Mouse (Mus musculus) B cell, adult 2 months (primary cell): ENCODE results near the gene Pign.

Experiments used
- DNase-seq, 2 experiments: peaks; one replicate each; pipeline ENCODE4 v3.0.0; 2022

The Pign gene

GRCm38 (mm10) chr1:105556078-105556477, 107.4 kb downstream of the Pign start:
- no peak for DNase-seq

- DNase-seq = no peak
Observed at GRCm38 (mm10) chr1:105555192-105555718, 108.2 kb downstream of the Pign start.

GRCm38 (mm10) chr1:105553130-105553529, 110.3 kb downstream of the Pign start:
- DNase-seq = no peak

- DNase-seq = no peak
Observed at GRCm38 (mm10) chr1:105550163-105550562, 113.3 kb downstream of the Pign start.

GRCm38 (mm10) chr1:105549648-105550047, 113.8 kb downstream of the Pign start:
- no peak for DNase-seq

- DNase-seq = no peak
Observed at GRCm38 (mm10) chr1:105543051-105543450, 120.4 kb downstream of the Pign start.

- no peak for DNase-seq
Observed at GRCm38 (mm10) chr1:105523768-105524167, 139.7 kb downstream of the Pign start.

GRCm38 (mm10) chr1:105522321-105522720, 141.2 kb downstream of the Pign start:
- no peak for DNase-seq

- no peak for DNase-seq
Observed at GRCm38 (mm10) chr1:105518101-105518500, 145.4 kb downstream of the Pign start.

GRCm38 (mm10) chr1:105507116-105507515, 156.4 kb downstream of the Pign start:
- no peak for DNase-seq

GRCm38 (mm10) chr1:105492626-105493025, 170.9 kb downstream of the Pign start:
- no peak for DNase-seq

- DNase-seq = no peak
Observed at GRCm38 (mm10) chr1:105489456-105489855, 174.0 kb downstream of the Pign start.

- DNase-seq = no peak
Observed at GRCm38 (mm10) chr1:105487037-105487436, 176.4 kb downstream of the Pign start.
